Mouse (Mus musculus) C2C12 (cell line): ENCODE results near the gene Smarcb1.

Source experiments
- CEBPB ChIP-seq: IDR thresholded peaks from one replicate; pipeline ENCODE4 v1.6.1; 2011; ENCODE audit warnings: low read depth, mild to moderate bottlenecking, control low read depth, moderate library complexity
- CTCF ChIP-seq: IDR thresholded peaks from one replicate; pipeline ENCODE4 v1.5.1; 2011; ENCODE audit not compliant: control insufficient read depth, insufficient read depth, insufficient read length
- FOSL1 ChIP-seq: IDR thresholded peaks from one replicate; pipeline ENCODE4 v1.8.0; 2011; ENCODE audit warnings: mild to moderate bottlenecking, low read length; ENCODE audit not compliant: poor library complexity, insufficient read depth, severe bottlenecking
- MAX ChIP-seq: IDR thresholded peaks from one replicate; pipeline ENCODE4 v1.6.1; 2011; ENCODE audit warnings: mild to moderate bottlenecking, control low read depth
- MYOD1 ChIP-seq: IDR thresholded peaks from one replicate; pipeline ENCODE4 v1.6.1; 2011; ENCODE audit warnings: low read depth; ENCODE audit not compliant: control insufficient read depth, insufficient read length

DNA sequence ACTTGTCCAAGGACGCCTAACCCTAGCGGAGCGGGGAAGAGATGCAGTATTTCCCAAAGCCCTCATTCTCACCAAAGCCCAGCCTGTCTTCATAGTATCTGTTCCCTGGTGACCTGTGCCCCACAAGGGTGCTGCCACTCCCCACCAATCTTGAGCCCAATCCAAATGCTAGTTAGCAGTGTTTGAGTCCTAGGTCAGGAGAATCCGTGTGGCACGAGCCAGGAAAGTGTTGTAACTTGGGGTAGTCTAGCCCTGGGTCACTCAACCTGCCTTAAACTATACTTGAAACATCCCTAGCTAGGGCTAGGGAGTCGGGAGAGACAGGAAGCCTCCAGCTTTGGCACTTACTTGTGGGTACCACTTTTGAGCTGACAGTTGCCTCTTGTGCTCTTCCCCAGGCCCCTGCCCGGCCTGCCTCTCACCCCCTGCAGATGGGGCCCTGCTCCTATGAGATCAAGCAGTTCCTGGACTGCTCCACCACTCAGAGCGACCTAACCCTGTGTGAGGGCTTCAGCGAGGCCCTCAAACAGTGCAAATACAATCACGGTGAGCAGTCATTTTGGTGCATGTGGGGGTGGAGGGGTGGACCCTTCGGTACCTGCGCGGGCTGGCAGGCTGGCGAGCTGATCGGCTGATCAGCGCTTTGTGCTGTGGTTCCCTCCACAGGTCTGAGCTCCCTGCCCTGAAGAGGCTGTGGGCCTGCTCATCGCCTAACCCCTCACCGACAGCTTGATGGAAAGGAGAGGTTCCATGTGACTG, 15.7 kb upstream of the Smarcb1 start:
- TF ChIP-seq CTCF (no peak), CEBPB (no peak), MAX (no peak), MYOD1 (no peak), FOSL1 (no peak)
